Mouse (Mus musculus) erythroblast, embryonic 14.5 days (primary cell): Measurements from ENCODE around the gene Thsd4.

Experiments
- GATA1 ChIP-seq: IDR thresholded peaks from 2 replicates; pipeline ENCODE4 v1.6.1; 2012; ENCODE audit warnings: low read length, inconsistent platforms, mixed read lengths
- TAL1 ChIP-seq: IDR thresholded peaks from 3 replicates; pipeline ENCODE4 v1.6.1; 2012; ENCODE audit warnings: low read length, inconsistent platforms, mixed read lengths

- TF ChIP-seq GATA1: no peak
- no peak for TF ChIP-seq TAL1
Measured at GRCm38 (mm10) chr9:60129235-60129991, 392.4 kb downstream of the Thsd4 start.
